Mouse (Mus musculus) midbrain, embryonic 16.5 days (tissue): ENCODE measurements around the gene Pitpnm3. TPM values are rescaled to one million over a fixed set of nuclear protein-coding genes. Genes with fewer than 3 reads are reported as not detected.

ENCODE experiments used
- ATAC-seq: fragments of 200-750 bp; cut with Nextera tagmentation; 2 replicates; pipeline ENCODE4 v1.8.0; 2017; ENCODE audit warnings: moderate TSS enrichment
- H3K27ac ChIP-seq: fragments of 300-500 bp; sonication (generic); 2 replicates; pipeline ENCODE4 v1.5.1; 2014; ENCODE audit warnings: mild to moderate bottlenecking, low read length, mixed read lengths
- H3K27me3 ChIP-seq: fragments of 300-500 bp; sonication (generic); 2 replicates; pipeline ENCODE4 v1.6.1; 2014; ENCODE audit warnings: low read depth, low read length, mixed read lengths; ENCODE audit not compliant: control insufficient read depth, insufficient read depth
- H3K36me3 ChIP-seq: fragments of 300-500 bp; sonication (generic); 2 replicates; pipeline ENCODE4 v1.6.1; 2014; ENCODE audit warnings: mild to moderate bottlenecking, low read length, moderate library complexity, mixed read lengths; ENCODE audit not compliant: control insufficient read depth, insufficient read depth
- H3K4me1 ChIP-seq: fragments of 300-500 bp; sonication (generic); 2 replicates; pipeline ENCODE4 v1.6.1; 2014; ENCODE audit warnings: mild to moderate bottlenecking, low read length, mixed read lengths; ENCODE audit not compliant: control insufficient read depth, insufficient read depth
- H3K4me2 ChIP-seq: fragments of 300-500 bp; sonication (generic); 2 replicates; pipeline ENCODE4 v1.6.1; 2014; ENCODE audit warnings: mild to moderate bottlenecking, low read length, mixed read lengths
- H3K4me3 ChIP-seq: fragments of 300-500 bp; sonication (generic); 2 replicates; pipeline ENCODE4 v1.5.1; 2014; ENCODE audit warnings: low read depth, mild to moderate bottlenecking, low read length, moderate library complexity, mixed read lengths
- H3K9ac ChIP-seq: fragments of 300-500 bp; sonication (generic); 2 replicates; pipeline ENCODE4 v1.6.1; 2014; ENCODE audit warnings: low read depth, low read length, mixed read lengths
- H3K9me3 ChIP-seq: fragments of 300-500 bp; sonication (generic); replicated peaks from 2 replicates; pipeline ENCODE4 v1.6.1; 2014; ENCODE audit warnings: mild to moderate bottlenecking, low read length, mixed read lengths; ENCODE audit not compliant: control insufficient read depth, poor library complexity, severe bottlenecking
- WGBS: fragments of 180-500 bp; shearing (Covaris S2); extraction: QIAGEN DNeasy Blood & Tissue Kit; methylation state at CpG from one replicate; pipeline ENCODE4 v1.1.7; 2014; 5-methylcytosine and 5-hydroxymethylcytosine counted together
- polyA plus RNA-seq: library from polyadenylated mRNA; unstranded; fragments of >200 nt; fragmentation: Nextera tagmentation; extraction: Ambion mirVana; gene quantifications from 2 replicates; pipeline ENCODE4 v1.2.1, GENCODE M21; 2015

Pitpnm3 gene
- polyA plus RNA-seq, 1 experiment from 2014 or later, result 6.1 TPM

DNA sequence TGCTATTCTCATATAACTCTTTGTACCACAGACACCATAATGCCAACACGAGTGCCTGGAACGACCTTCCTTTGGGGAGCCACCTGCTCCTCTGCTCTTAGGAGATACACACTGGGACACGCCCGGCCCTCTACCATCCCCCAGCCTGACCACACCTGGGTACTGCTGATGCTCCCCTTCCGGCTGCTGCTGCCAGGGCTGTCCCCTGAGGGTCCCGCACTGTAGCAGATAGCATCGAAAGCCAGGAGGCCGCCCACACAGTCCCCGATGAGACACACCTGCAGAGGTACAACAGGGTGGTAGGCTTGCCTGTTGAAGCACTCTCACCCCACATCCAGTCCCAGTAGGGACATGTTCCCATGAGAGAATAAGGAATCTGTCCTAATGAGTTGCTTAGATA, 64.8 kb downstream of the Pitpnm3 start:
- Histone ChIP-seq H3K9ac (no peak overlapping the region), H3K4me1 (no peaks in the 10 kb centered on the region), H3K4me3 (no peak overlapping the region), H3K36me3 (no peaks in the 10 kb centered on the region), H3K27me3 (no peaks in the 10 kb centered on the region), H3K27ac (no peak overlapping the region), H3K4me2 (no peak overlapping the region), H3K9me3 (no peaks in the 10 kb centered on the region)
- 90% methylated on average over 9 of the region's 9 CpGs for WGBS
- no peak for ATAC-seq

DNA sequence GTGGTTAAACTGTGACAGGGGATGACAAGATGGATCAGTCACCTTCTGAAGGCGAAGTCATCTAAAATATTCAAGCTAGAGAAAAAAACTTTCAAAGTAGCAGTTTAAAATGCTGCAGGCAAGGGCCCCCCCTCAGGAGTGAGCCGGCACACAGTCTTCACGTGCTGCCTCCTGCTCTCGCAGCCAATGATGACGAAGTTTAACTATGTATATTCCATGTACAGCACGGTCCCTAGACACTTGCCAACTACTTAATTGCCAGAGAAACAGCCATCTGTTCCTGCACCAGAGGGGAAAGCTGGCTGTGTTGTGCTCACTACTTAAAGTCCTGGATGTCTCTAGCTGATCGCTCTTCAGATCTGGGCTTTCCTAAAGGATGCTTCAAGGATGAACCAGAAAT, 67.6 kb downstream of the Pitpnm3 start:
- Histone ChIP-seq H3K4me3 (no peak overlapping the region), H3K4me2 (no peak overlapping the region), H3K27me3 (no peaks in the 10 kb centered on the region), H3K27ac (no peak overlapping the region), H3K4me1 (no peaks in the 10 kb centered on the region), H3K36me3 (peaks cover 6% of the 10 kb centered on the region; the same call in 1 of the 2 replicates), H3K9me3 (peaks cover 13% of the 10 kb centered on the region), H3K9ac (no peak overlapping the region)
- no peak for ATAC-seq
- 46% methylated on average over 7 of the region's 7 CpGs for WGBS

DNA sequence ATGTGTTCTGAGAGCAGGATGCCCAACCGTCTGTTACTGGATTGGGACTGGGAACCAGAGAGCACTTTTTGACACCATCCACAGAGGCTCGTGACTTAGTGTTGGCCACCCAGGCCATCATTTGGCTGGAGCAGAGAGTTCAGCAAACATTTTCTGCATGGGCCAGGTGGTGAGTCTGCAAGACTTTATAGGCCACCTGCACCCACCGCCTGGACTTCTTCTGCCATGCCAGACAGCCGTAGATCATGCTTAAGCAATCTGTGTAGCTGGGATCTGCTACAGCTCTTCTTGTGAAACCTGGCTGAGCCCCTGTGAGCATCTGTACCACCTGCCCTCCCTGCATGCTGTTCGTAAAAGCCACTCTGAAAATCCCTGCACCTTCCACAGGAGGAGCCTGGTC, 68.3 kb downstream of the Pitpnm3 start:
- WGBS, result 81% methylated on average over 5 of the region's 5 CpGs
- ATAC-seq, result no peak
- Histone ChIP-seq H3K4me2 (no peak overlapping the region), H3K36me3 (peaks cover 6% of the 10 kb centered on the region; the same call in 1 of the 2 replicates), H3K9ac (no peak overlapping the region), H3K4me1 (no peaks in the 10 kb centered on the region), H3K9me3 (peaks cover 13% of the 10 kb centered on the region), H3K27ac (no peak overlapping the region), H3K4me3 (no peak overlapping the region), H3K27me3 (no peaks in the 10 kb centered on the region)

DNA sequence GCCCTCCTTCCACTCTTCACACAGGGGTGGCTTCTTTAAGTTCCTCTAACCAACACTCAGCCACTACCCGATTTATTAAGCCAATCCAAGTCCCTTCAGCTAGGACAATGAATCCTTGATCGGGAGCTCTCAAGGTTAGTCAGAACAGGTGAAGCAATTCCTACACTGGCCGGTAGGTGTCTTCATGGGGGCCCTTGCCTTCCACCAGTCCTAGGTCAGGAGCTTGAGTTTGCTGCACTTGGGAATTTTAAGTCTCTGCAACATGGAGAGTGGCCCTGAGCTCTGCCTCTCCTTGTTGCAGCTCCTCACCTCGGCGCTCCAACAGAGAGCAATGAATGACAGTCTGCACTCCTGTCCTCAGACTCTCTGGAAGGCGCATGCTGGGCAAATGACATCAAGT, 69.2 kb downstream of the Pitpnm3 start:
- WGBS, result 40% methylated on average over 6 of the region's 6 CpGs
- Histone ChIP-seq H3K9ac (no peak overlapping the region), H3K4me2 (no peak overlapping the region), H3K4me1 (no peaks in the 10 kb centered on the region), H3K9me3 (peaks cover 13% of the 10 kb centered on the region), H3K27me3 (no peaks in the 10 kb centered on the region), H3K4me3 (no peak overlapping the region), H3K36me3 (peaks cover 6% of the 10 kb centered on the region; the same call in 1 of the 2 replicates), H3K27ac (no peak overlapping the region)
- no peak for ATAC-seq

DNA sequence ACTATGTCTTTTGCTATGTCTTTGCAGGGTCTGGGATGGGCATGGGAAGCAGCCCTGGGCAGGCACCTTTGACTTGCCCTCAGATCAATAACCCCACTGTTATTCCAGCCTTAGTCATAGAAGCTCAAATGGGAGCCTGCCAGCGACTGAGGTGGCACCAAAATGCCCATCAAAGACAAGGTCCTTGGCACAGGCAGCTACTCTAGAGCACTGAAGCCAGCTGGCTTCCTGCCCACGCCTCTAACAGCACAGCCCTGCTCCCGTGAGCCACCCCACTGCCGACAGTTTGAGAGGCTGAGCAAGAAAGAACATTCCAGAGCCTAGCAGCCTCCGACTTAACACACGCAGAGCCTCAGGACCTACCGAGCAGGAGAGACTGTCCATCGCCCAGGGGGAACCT, 70.5 kb downstream of the Pitpnm3 start:
- Histone ChIP-seq H3K27ac (no peak overlapping the region), H3K36me3 (peaks cover 6% of the 10 kb centered on the region; the same call in 1 of the 2 replicates), H3K4me2 (no peak overlapping the region), H3K4me1 (no peaks in the 10 kb centered on the region), H3K4me3 (no peak overlapping the region), H3K9me3 (peaks cover 13% of the 10 kb centered on the region), H3K27me3 (no peaks in the 10 kb centered on the region), H3K9ac (no peak overlapping the region)
- ATAC-seq, result no peak
- WGBS, result 79% methylated on average over 8 of the region's 8 CpGs

DNA sequence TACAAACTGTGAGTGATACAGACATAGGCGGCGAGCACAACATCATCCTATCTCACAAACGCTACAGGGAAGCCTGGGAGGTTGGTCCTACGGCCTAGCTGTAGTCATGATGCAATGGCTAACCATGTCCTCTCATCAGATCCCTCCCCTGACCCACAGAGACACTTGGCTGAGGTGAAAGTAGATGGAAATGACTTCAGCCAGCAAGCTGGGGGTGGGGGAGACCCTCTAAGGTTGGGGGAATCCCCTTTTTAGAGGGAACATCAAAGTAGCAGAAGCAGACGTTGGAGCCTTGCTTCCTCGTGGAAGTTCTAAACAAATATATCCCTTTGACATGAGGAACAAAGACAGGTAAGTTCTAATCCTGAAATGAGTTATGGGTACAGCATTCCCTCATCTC, 71.2 kb downstream of the Pitpnm3 start:
- Histone ChIP-seq H3K4me3 (no peak overlapping the region), H3K27ac (no peak overlapping the region), H3K36me3 (peaks cover 6% of the 10 kb centered on the region; the same call in 1 of the 2 replicates), H3K27me3 (no peaks in the 10 kb centered on the region), H3K4me1 (no peaks in the 10 kb centered on the region), H3K9ac (no peak overlapping the region), H3K4me2 (no peak overlapping the region), H3K9me3 (peaks cover 13% of the 10 kb centered on the region)
- no peak for ATAC-seq
- WGBS, result 84% methylated on average over 6 of the region's 6 CpGs

DNA sequence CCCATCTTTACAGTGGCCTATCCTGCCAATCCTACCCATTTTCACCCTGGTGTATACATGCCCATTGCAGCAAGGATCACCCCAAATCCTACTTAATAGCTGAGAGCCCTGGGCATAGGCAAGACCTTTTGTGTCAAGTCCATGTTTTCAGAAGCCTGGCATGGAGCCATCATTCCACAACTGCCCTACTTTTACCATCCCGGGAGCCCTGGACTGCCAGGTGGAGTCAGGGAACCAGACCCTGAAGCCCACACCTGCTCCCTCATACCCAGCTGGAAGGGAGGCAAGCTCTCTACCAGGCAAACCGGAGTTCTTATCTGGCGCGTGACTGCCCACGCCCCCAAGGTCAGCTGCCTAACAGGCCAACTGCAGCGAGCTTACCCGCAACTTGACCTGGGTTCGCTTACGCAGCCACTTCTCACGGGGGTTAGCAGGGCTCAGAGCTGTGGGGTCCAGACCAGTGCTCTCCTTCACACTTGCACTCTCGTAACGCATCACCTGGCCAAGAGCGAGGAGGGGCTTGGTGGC, 74.4 kb downstream of the Pitpnm3 start:
- H3K9ac ChIP-seq, result no peak overlapping the region
- no peak overlapping the region for H3K4me2 ChIP-seq
- H3K27ac ChIP-seq, result no peak overlapping the region
- ATAC-seq, result no peak
- no peaks in the 10 kb centered on the region for H3K27me3 ChIP-seq
- no peak overlapping the region for H3K4me3 ChIP-seq
- H3K9me3 ChIP-seq, result peaks cover 13% of the 10 kb centered on the region
- peaks cover 6% of the 10 kb centered on the region; the same call in 1 of the 2 replicates for H3K36me3 ChIP-seq
- H3K4me1 ChIP-seq, result no peaks in the 10 kb centered on the region
- 92% methylated on average over 13 of the region's 13 CpGs for WGBS

DNA sequence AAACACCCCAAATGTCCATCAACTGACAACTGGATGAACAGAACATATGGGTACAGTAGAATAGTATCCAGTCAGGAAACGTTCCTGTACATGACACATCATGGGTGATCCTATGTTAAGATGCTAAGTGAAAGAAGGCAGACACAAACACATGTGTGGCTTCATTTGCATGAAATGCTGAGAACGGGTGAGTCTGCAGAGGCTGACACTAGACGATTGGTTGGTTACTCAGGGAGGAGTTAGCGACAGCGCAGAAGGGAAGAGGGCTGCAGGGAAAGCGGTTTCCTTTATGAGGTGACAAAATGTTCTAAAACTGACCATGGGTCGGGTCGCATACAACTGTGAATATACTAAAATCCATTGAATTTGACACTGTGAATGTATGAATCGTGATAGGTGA, 75.2 kb downstream of the Pitpnm3 start:
- Histone ChIP-seq H3K36me3 (peaks cover 6% of the 10 kb centered on the region; the same call in 1 of the 2 replicates), H3K9ac (no peak overlapping the region), H3K4me2 (no peak overlapping the region), H3K9me3 (peaks cover 13% of the 10 kb centered on the region), H3K27ac (no peak overlapping the region), H3K4me1 (no peaks in the 10 kb centered on the region), H3K4me3 (no peak overlapping the region), H3K27me3 (no peaks in the 10 kb centered on the region)
- WGBS, result 80% methylated on average over 9 of the region's 9 CpGs
- ATAC-seq, result no peak

DNA sequence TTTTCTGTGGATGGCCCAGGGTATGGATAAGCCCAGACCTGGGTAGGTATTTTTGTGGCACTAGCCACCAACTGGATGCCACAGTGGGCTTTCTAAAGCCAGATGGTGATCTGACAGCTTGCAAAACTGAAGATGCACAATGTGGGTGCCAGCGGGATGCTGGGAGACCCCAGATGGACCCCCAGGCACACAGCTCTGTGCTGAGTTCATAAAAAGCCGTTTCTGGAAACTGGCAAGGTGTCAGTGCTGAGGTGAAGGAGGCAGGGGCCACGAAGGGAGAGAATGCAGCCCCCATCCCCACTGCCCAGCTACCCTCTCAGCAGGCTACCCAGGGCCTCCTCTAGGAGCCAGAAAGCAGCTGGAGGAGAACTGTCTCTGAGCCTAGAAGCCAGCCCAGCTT, 78.4 kb downstream of the Pitpnm3 start:
- Histone ChIP-seq H3K36me3 (no peaks in the 10 kb centered on the region), H3K9ac (no peak overlapping the region), H3K9me3 (no peaks in the 10 kb centered on the region), H3K27ac (no peak overlapping the region), H3K4me3 (no peak overlapping the region), H3K4me2 (no peak overlapping the region), H3K27me3 (no peaks in the 10 kb centered on the region), H3K4me1 (no peaks in the 10 kb centered on the region)
- ATAC-seq, result no peak
- WGBS, result 74% methylated on average over 3 of the region's 3 CpGs
